Comparison of ENCODE assay signal across 9 mouse cellular contexts in the genomic region with DNA sequence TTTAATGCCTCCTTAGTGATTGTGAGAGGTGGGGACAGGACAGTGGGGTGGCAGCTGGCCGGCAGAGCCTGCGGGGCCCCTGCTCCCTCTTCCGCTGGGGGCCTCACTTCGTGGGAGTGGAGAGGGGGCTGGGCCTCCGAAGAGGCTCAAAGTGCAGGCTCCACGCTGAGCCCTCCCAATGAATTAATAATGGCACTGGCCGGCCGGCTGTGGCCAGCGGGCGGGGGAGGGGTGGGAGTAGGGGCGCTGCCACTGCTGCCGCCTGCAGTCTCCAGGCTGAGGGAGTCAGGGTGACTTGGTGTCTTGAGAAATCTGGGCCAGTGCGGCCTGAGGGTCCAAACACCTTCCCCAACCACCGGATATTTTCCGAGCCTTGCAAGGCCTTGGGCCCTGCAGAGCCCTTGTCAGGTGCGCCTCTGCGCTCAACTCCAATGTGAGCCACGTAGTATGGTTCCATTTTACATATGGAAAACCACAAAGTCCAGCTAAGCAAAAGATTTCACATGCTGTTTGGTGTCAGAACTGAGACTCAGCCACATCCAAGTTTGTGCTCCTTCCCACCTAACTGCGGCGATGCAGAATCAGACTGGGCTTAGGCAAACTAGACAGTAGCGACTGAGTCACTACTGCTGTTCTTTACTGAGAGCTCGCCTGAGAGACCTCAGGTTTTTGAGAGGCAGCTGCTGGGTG. TPM values are rescaled to one million over a fixed set of nuclear protein-coding genes. Genes with fewer than 3 reads are reported as not detected.
DNase-seq lines count a peak whose midpoint lies in the region; ATAC-seq lines count a peak whose summit lies in the region.
"Had no signal": no experiment of that assay in that cellular context is flagged by ENCODE, and none has a peak within 500 bp of the region (broad histone marks: within the 10 kb centered on the region; RNA-seq: fewer than 3 reads in every experiment).

No protein-coding gene starts in this region.

- H3K9me3 ChIP-seq in heart, embryonic 14.5 days (ENCODE audit: control insufficient read depth, low read length) = no peaks in the 10 kb centered on the region
- H3K9me3 ChIP-seq in intestine, embryonic 14.5 days (ENCODE audit: control insufficient read depth, low read length) = no peaks in the 10 kb centered on the region
- no peaks in the 10 kb centered on the region for H3K9me3 ChIP-seq in midbrain, embryonic 14.5 days (ENCODE audit: control insufficient read depth, low read length)

- H3K27me3 ChIP-seq in heart, embryonic 14.5 days (ENCODE audit: control insufficient read depth, insufficient read depth, low read length) = peaks cover 88% of the 10 kb centered on the region
- peaks cover 53% of the 10 kb centered on the region for H3K27me3 ChIP-seq in intestine, embryonic 14.5 days (replicated peaks; ENCODE audit: control insufficient read depth, insufficient read depth, low read length)
- peaks cover 7% of the 10 kb centered on the region; the same call in 1 of the 2 replicates for H3K27me3 ChIP-seq in midbrain, embryonic 14.5 days (ENCODE audit: control insufficient read depth, insufficient read depth, low read length)

- no peak for ATAC-seq in heart, embryonic 14.5 days (ENCODE audit: insufficient number of reproducible peaks, insufficient read depth, low FRiP score, low read depth)
- no peak for ATAC-seq in intestine, embryonic 14.5 days (replicated peaks; ENCODE audit: low FRiP score, low TSS enrichment, low read depth)
- ATAC-seq in midbrain, embryonic 14.5 days (ENCODE audit: low FRiP score, low TSS enrichment) = no peak
- no peak for ATAC-seq in granulocyte monocyte progenitor cell, adult 5-6 weeks (replicated peaks; ENCODE audit: poor library complexity, severe bottlenecking)

- intact Hi-C loops in heart, postnatal 25 days (cut with DNase I) = loop anchor here (5.0 kb wide), 1 partner anchor 283 kb away; no protein-coding TSS in a partner anchor

- WGBS in heart, embryonic 14.5 days = 10% methylated on average over 22 of the region's 22 CpGs
- WGBS in intestine, embryonic 14.5 days = 12% methylated on average over 22 of the region's 22 CpGs
- WGBS in midbrain, embryonic 14.5 days = 4% methylated on average over 22 of the region's 22 CpGs

- H3K27ac ChIP-seq in heart, embryonic 14.5 days (replicated peaks in 1 of 2; ENCODE audit: control insufficient read depth in 1 of 2, insufficient read depth in 1 of 2, low read depth in 2 of 2, low read length in 2 of 2) = no peak overlapping the region
- peak overlapping the region; percentile 16; the same call in 1 of the 2 replicates for H3K27ac ChIP-seq in intestine, embryonic 14.5 days (ENCODE audit: low read depth)
- peak overlapping the region; percentile 74 for H3K27ac ChIP-seq in midbrain, embryonic 14.5 days (replicated peaks; ENCODE audit: low read depth, low read length)

- DNase-seq in heart, postnatal 25 days (ENCODE audit: low spot score) = no peak
- peak; percentile 43 for DNase-seq in embryo, embryonic 9.5 days (ENCODE audit: extremely low spot score)
- peak; percentile 64 for DNase-seq in intestine, embryonic 14.5 days (ENCODE audit: low spot score)
- peak; percentile 61 for DNase-seq in midbrain, embryonic 14.5 days
- no peak for DNase-seq in adrenal gland, postnatal 10 days
- no peak for DNase-seq in layer of hippocampus, adult 18-20 months (ENCODE audit: low spot score in 2 of 2)

- peak overlapping the region; percentile 49; the same call in 1 of the 2 replicates for H3K9ac ChIP-seq in heart, embryonic 14.5 days (ENCODE audit: low read length)
- 0 out of 2 replicates have a peak overlapping the region, but pooled peaks have one; percentile 7 for H3K9ac ChIP-seq in intestine, embryonic 14.5 days (ENCODE audit: low read length)
- peak overlapping the region; percentile 2; the same call in 1 of the 2 replicates for H3K9ac ChIP-seq in midbrain, embryonic 14.5 days (replicated peaks; ENCODE audit: low read length)

- H3K4me2 ChIP-seq in heart, embryonic 14.5 days (ENCODE audit: low read length) = peak overlapping the region; percentile 60
- H3K4me2 ChIP-seq in intestine, embryonic 14.5 days (ENCODE audit: low read length) = peak overlapping the region; percentile 47
- H3K4me2 ChIP-seq in midbrain, embryonic 14.5 days (ENCODE audit: low read length) = peak overlapping the region; percentile 47

- H3K4me1 ChIP-seq in heart, embryonic 14.5 days (ENCODE audit: control insufficient read depth in 2 of 2, insufficient read depth in 2 of 2, low read length in 2 of 2) = peaks cover 17 to 27% of the 10 kb centered on the region in 2 experiments
- peaks cover 28% of the 10 kb centered on the region for H3K4me1 ChIP-seq in intestine, embryonic 14.5 days (replicated peaks; ENCODE audit: control insufficient read depth, insufficient read depth, low read length)
- H3K4me1 ChIP-seq in midbrain, embryonic 14.5 days (ENCODE audit: control insufficient read depth, insufficient read depth, low read length) = peaks cover 53% of the 10 kb centered on the region

- H3K36me3 ChIP-seq in heart, embryonic 14.5 days (ENCODE audit: control insufficient read depth, insufficient read depth, low read length) = no peaks in the 10 kb centered on the region
- H3K36me3 ChIP-seq in intestine, embryonic 14.5 days (ENCODE audit: control insufficient read depth, insufficient read depth, low read length) = no peaks in the 10 kb centered on the region
- peaks cover 5% of the 10 kb centered on the region; the same call in 1 of the 2 replicates for H3K36me3 ChIP-seq in midbrain, embryonic 14.5 days (ENCODE audit: control insufficient read depth, insufficient read depth, low read length)

- peak overlapping the region in 1 of 2 experiments; percentile 21; a peak in 3 of 4 replicates for H3K4me3 ChIP-seq in heart, embryonic 14.5 days (ENCODE audit: control insufficient read depth in 1 of 2, insufficient read depth in 1 of 2, low read depth in 1 of 2, low read length in 2 of 2)
- H3K4me3 ChIP-seq in intestine, embryonic 14.5 days (ENCODE audit: low read depth, low read length) = 0 out of 2 replicates have a peak overlapping the region, but pooled peaks have one; percentile 8
- 0 out of 2 replicates have a peak overlapping the region, but pooled peaks have one; percentile 4 for H3K4me3 ChIP-seq in midbrain, embryonic 14.5 days (replicated peaks; ENCODE audit: low read depth, low read length)

RNA-seq across cellular contexts. Expression of a gene that starts 4.6 kb away (rescaled TPM):
- polyA plus RNA-seq in heart, embryonic 14.5 days (2014; fragmentation: Nextera tagmentation; extraction: Ambion mirVana) = not detected in 2 replicates
- total RNA-seq in heart, postnatal 25 days (2021) = not detected
- not detected in 2 replicates for polyA plus RNA-seq in intestine, embryonic 14.5 days (2014; fragmentation: Nextera tagmentation; extraction: Ambion mirVana)
- polyA plus RNA-seq in midbrain, embryonic 14.5 days (2014; fragmentation: Nextera tagmentation; extraction: Ambion mirVana) = 6.0 and 6.5 TPM in 2 replicates
- not detected in 2 replicates for total RNA-seq in granulocyte monocyte progenitor cell, adult 5-6 weeks (2014; fragmentation: Nextera tagmentation)
- total RNA-seq in granulocyte monocyte progenitor cell, adult 5-6 weeks (2017) = not detected in 2 replicates
- not detected for total RNA-seq in adrenal gland, postnatal 10 days (2021)
- 1 to 10 TPM; 2.6 to 4.1 TPM for total RNA-seq in layer of hippocampus, adult 18-20 months (2021)
- total RNA-seq: gastrocnemius, postnatal 14 days had no signal

RNA-seq across cellular contexts. Expression of a gene that starts 5.6 kb away (rescaled TPM):
- 0.26 and 0.30 TPM in 2 replicates for polyA plus RNA-seq in heart, embryonic 14.5 days (2014; fragmentation: Nextera tagmentation; extraction: Ambion mirVana)
- under 1 TPM; 0.05 to 0.11 TPM for total RNA-seq in heart, postnatal 25 days (2021)
- 0.60 and 0.79 TPM in 2 replicates for polyA plus RNA-seq in intestine, embryonic 14.5 days (2014; fragmentation: Nextera tagmentation; extraction: Ambion mirVana)
- polyA plus RNA-seq in midbrain, embryonic 14.5 days (2014; fragmentation: Nextera tagmentation; extraction: Ambion mirVana) = 14.3 and 17.2 TPM in 2 replicates
- not detected in 2 replicates for total RNA-seq in granulocyte monocyte progenitor cell, adult 5-6 weeks (2014; fragmentation: Nextera tagmentation)
- total RNA-seq in granulocyte monocyte progenitor cell, adult 5-6 weeks (2017) = not detected in 2 replicates
- total RNA-seq in adrenal gland, postnatal 10 days (2021) = under 1 TPM; 0.12 to 0.30 TPM
- 10 to 100 TPM; 10.9 to 11.3 TPM for total RNA-seq in layer of hippocampus, adult 18-20 months (2021)

RNA-seq across cellular contexts. Expression of a gene that starts 37.1 kb away (rescaled TPM):
- polyA plus RNA-seq in heart, embryonic 14.5 days (2014; fragmentation: Nextera tagmentation; extraction: Ambion mirVana) = 91.7 and 101 TPM in 2 replicates
- 1 to 10 TPM; 2.4 to 5.2 TPM for total RNA-seq in heart, postnatal 25 days (2021)
- 286 and 317 TPM in 2 replicates for polyA plus RNA-seq in intestine, embryonic 14.5 days (2014; fragmentation: Nextera tagmentation; extraction: Ambion mirVana)
- polyA plus RNA-seq in midbrain, embryonic 14.5 days (2014; fragmentation: Nextera tagmentation; extraction: Ambion mirVana) = 45.2 and 63.6 TPM in 2 replicates
- 86.1 and 102 TPM in 2 replicates for total RNA-seq in granulocyte monocyte progenitor cell, adult 5-6 weeks (2014; fragmentation: Nextera tagmentation)
- 228 and 229 TPM in 2 replicates for total RNA-seq in granulocyte monocyte progenitor cell, adult 5-6 weeks (2017)
- 10 to 100 TPM; 44.9 to 52.1 TPM for total RNA-seq in adrenal gland, postnatal 10 days (2021)
- 1 to 10 TPM; 4.9 to 5.0 TPM for total RNA-seq in layer of hippocampus, adult 18-20 months (2021)

RNA-seq across cellular contexts. Expression of a gene that starts 44.4 kb away (rescaled TPM):
- polyA plus RNA-seq in heart, embryonic 14.5 days (2014; fragmentation: Nextera tagmentation; extraction: Ambion mirVana) = 223 and 246 TPM in 2 replicates
- total RNA-seq in heart, postnatal 25 days (2021) = 1,000 to 10,000 TPM; 1,064 to 1,096 TPM
- polyA plus RNA-seq in intestine, embryonic 14.5 days (2014; fragmentation: Nextera tagmentation; extraction: Ambion mirVana) = 125 and 133 TPM in 2 replicates
- 50.4 and 61.7 TPM in 2 replicates for polyA plus RNA-seq in midbrain, embryonic 14.5 days (2014; fragmentation: Nextera tagmentation; extraction: Ambion mirVana)
- total RNA-seq in granulocyte monocyte progenitor cell, adult 5-6 weeks (2014; fragmentation: Nextera tagmentation) = 91.8 and 97.8 TPM in 2 replicates
- total RNA-seq in granulocyte monocyte progenitor cell, adult 5-6 weeks (2017) = 128 and 147 TPM in 2 replicates
- total RNA-seq in adrenal gland, postnatal 10 days (2021) = 100 to 1,000 TPM; 921 to 997 TPM
- 10 to 100 TPM; 70.6 to 71.9 TPM for total RNA-seq in layer of hippocampus, adult 18-20 months (2021)

RNA-seq across cellular contexts. Expression of a gene that starts 44.5 kb away (rescaled TPM):
- 421 and 422 TPM in 2 replicates for polyA plus RNA-seq in heart, embryonic 14.5 days (2014; fragmentation: Nextera tagmentation; extraction: Ambion mirVana)
- 1,000 to 10,000 TPM; 1,651 to 1,795 TPM for total RNA-seq in heart, postnatal 25 days (2021)
- 166 and 169 TPM in 2 replicates for polyA plus RNA-seq in intestine, embryonic 14.5 days (2014; fragmentation: Nextera tagmentation; extraction: Ambion mirVana)
- polyA plus RNA-seq in midbrain, embryonic 14.5 days (2014; fragmentation: Nextera tagmentation; extraction: Ambion mirVana) = 46.2 and 57.0 TPM in 2 replicates
- total RNA-seq in granulocyte monocyte progenitor cell, adult 5-6 weeks (2014; fragmentation: Nextera tagmentation) = 108 and 135 TPM in 2 replicates
- total RNA-seq in granulocyte monocyte progenitor cell, adult 5-6 weeks (2017) = 79.1 and 83.8 TPM in 2 replicates
- 1,000 to 10,000 TPM; 1,471 to 1,600 TPM for total RNA-seq in adrenal gland, postnatal 10 days (2021)
- 10 to 100 TPM; 95.8 to 97.8 TPM for total RNA-seq in layer of hippocampus, adult 18-20 months (2021)

Comparison
In these comparisons a context has a peak if more than half of its experiments do, and no peak if none do; other contexts are left out.
1. H3K27ac ChIP-seq: peak in intestine, embryonic 14.5 days (single experiment) and midbrain, embryonic 14.5 days (single experiment); none in heart, embryonic 14.5 days (0 of 2).
2. DNase-seq: peak in embryo, embryonic 9.5 days (single experiment), intestine, embryonic 14.5 days (single experiment) and midbrain, embryonic 14.5 days (single experiment); none in heart, postnatal 25 days (single experiment), adrenal gland, postnatal 10 days (single experiment) and layer of hippocampus, adult 18-20 months (0 of 2).
3. RNA of a gene that starts 5.6 kb away (total RNA-seq): 10.9 to 11.3 TPM in layer of hippocampus, adult 18-20 months; 0.12 to 0.30 TPM in adrenal gland, postnatal 10 days, 0.05 to 0.11 TPM in heart, postnatal 25 days and not detected in granulocyte monocyte progenitor cell, adult 5-6 weeks; every median in the first group is over 4 times any median in the second.
4. RNA of a gene that starts 37.1 kb away (total RNA-seq): 86.1 to 229 TPM in granulocyte monocyte progenitor cell, adult 5-6 weeks and 44.9 to 52.1 TPM in adrenal gland, postnatal 10 days; 2.4 to 5.2 TPM in heart, postnatal 25 days and 4.9 to 5.0 TPM in layer of hippocampus, adult 18-20 months; every median in the first group is over 4 times any median in the second.
5. Peak in every context shown above with its lines, with median percentiles within 50 percentile points of each other: H3K4me2 ChIP-seq and H3K9ac ChIP-seq.